8 mouse cellular contexts compared by ENCODE assay signal in genomic region chr3:52974674-52975556, GRCm38 (mm10). TPM values are rescaled to one million over a fixed set of nuclear protein-coding genes. Genes with fewer than 3 reads are reported as not detected.
DNase-seq lines count a peak whose midpoint lies in the region; ATAC-seq lines count a peak whose summit lies in the region.

No protein-coding gene starts in this region.

- H3K4me3 ChIP-seq in embryonic facial prominence, embryonic 11.5 days (ENCODE audit: low read depth, low read length) = no peak overlapping the region
- no peak overlapping the region for H3K4me3 ChIP-seq in heart, embryonic 10.5 days
- no peak overlapping the region for H3K4me3 ChIP-seq in liver, embryonic 15.5 days (replicated peaks)
- no peak overlapping the region for H3K4me3 ChIP-seq in neural tube, embryonic 14.5 days (ENCODE audit: low read depth, low read length)

- H3K27me3 ChIP-seq in embryonic facial prominence, embryonic 11.5 days (ENCODE audit: control insufficient read depth, insufficient read depth, low read length) = no peaks in the 10 kb centered on the region
- H3K27me3 ChIP-seq in heart, embryonic 10.5 days (ENCODE audit: insufficient read depth, poor library complexity, severe bottlenecking) = no peaks in the 10 kb centered on the region
- H3K27me3 ChIP-seq in liver, embryonic 15.5 days = no peaks in the 10 kb centered on the region
- H3K27me3 ChIP-seq in neural tube, embryonic 14.5 days (ENCODE audit: control insufficient read depth, insufficient read depth, low read length) = no peaks in the 10 kb centered on the region

- no peak overlapping the region for H3K4me2 ChIP-seq in embryonic facial prominence, embryonic 11.5 days (ENCODE audit: low read depth, low read length)
- no peak overlapping the region for H3K4me2 ChIP-seq in liver, embryonic 15.5 days
- no peak overlapping the region for H3K4me2 ChIP-seq in neural tube, embryonic 14.5 days (ENCODE audit: low read depth, low read length)

- peak; percentile 59; the same call in 1 of the 2 replicates for ATAC-seq in embryonic facial prominence, embryonic 11.5 days (replicated peaks; ENCODE audit: insufficient number of reproducible peaks, low FRiP score, low TSS enrichment, low read depth)
- ATAC-seq in liver, embryonic 15.5 days (ENCODE audit: insufficient read depth) = peak; percentile 58; the same call in 1 of the 2 replicates
- peak; percentile 69; the same call in 1 of the 2 replicates for ATAC-seq in neural tube, embryonic 14.5 days (ENCODE audit: low read depth)

- H3K4me1 ChIP-seq in embryonic facial prominence, embryonic 11.5 days (ENCODE audit: control insufficient read depth, insufficient read depth, low read length) = no peaks in the 10 kb centered on the region
- peaks cover 9% of the 10 kb centered on the region for H3K4me1 ChIP-seq in heart, embryonic 10.5 days
- H3K4me1 ChIP-seq in liver, embryonic 15.5 days (replicated peaks) = no peaks in the 10 kb centered on the region
- H3K4me1 ChIP-seq in neural tube, embryonic 14.5 days (ENCODE audit: control insufficient read depth, insufficient read depth, low read length) = no peaks in the 10 kb centered on the region

- 49% methylated on average over 15 of the region's 15 CpGs for WGBS in embryonic facial prominence, embryonic 11.5 days
- WGBS in heart, embryonic 10.5 days = 47% methylated on average over 15 of the region's 15 CpGs
- WGBS in liver, embryonic 15.5 days (ENCODE audit: insufficient replicate concordance) = 35% methylated on average over 15 of the region's 15 CpGs
- 52% methylated on average over 15 of the region's 15 CpGs for WGBS in neural tube, embryonic 14.5 days

- no peaks in the 10 kb centered on the region for H3K36me3 ChIP-seq in embryonic facial prominence, embryonic 11.5 days (replicated peaks; ENCODE audit: control insufficient read depth, insufficient read depth, low read depth, low read length)
- no peaks in the 10 kb centered on the region for H3K36me3 ChIP-seq in heart, embryonic 10.5 days
- no peaks in the 10 kb centered on the region for H3K36me3 ChIP-seq in liver, embryonic 15.5 days (replicated peaks)
- no peaks in the 10 kb centered on the region for H3K36me3 ChIP-seq in neural tube, embryonic 14.5 days (ENCODE audit: control insufficient read depth, insufficient read depth, low read length)

- H3K27ac ChIP-seq in embryonic facial prominence, embryonic 11.5 days (replicated peaks; ENCODE audit: low read depth, low read length) = no peak overlapping the region
- peak overlapping the region; percentile 72 for H3K27ac ChIP-seq in heart, embryonic 10.5 days
- H3K27ac ChIP-seq in liver, embryonic 15.5 days (replicated peaks) = no peak overlapping the region
- H3K27ac ChIP-seq in neural tube, embryonic 14.5 days (ENCODE audit: low read depth, low read length) = no peak overlapping the region

- peak; percentile 55 for DNase-seq in A20 (ENCODE audit: low read depth, low spot score)
- peak; percentile 87 for DNase-seq in adrenal gland, postnatal 14 days
- DNase-seq in embryonic facial prominence, embryonic 11.5 days (ENCODE audit: low spot score) = peak; percentile 77
- DNase-seq in heart, embryonic 10.5 days (ENCODE audit: low spot score) = peak; percentile 80
- DNase-seq in kidney, postnatal 10 days = peak; percentile 89
- DNase-seq in testis, postnatal 14 days (ENCODE audit: low spot score) = peak; percentile 26

- no peak overlapping the region for H3K9ac ChIP-seq in embryonic facial prominence, embryonic 11.5 days (replicated peaks; ENCODE audit: low read length)
- no peak overlapping the region for H3K9ac ChIP-seq in liver, embryonic 15.5 days
- H3K9ac ChIP-seq in neural tube, embryonic 14.5 days (replicated peaks; ENCODE audit: low read depth, low read length) = 0 out of 2 replicates have a peak overlapping the region, but pooled peaks have one; percentile 7

- H3K9me3 ChIP-seq in embryonic facial prominence, embryonic 11.5 days (replicated peaks; ENCODE audit: control insufficient read depth, low read length) = no peaks in the 10 kb centered on the region
- H3K9me3 ChIP-seq in heart, embryonic 10.5 days = no peaks in the 10 kb centered on the region
- H3K9me3 ChIP-seq in liver, embryonic 15.5 days (replicated peaks) = no peaks in the 10 kb centered on the region
- no peaks in the 10 kb centered on the region for H3K9me3 ChIP-seq in neural tube, embryonic 14.5 days (ENCODE audit: control insufficient read depth, low read length)

RNA-seq across cellular contexts. Expression of gene Cog6, which starts 42.1 kb away (rescaled TPM):
- total RNA-seq in adrenal gland, postnatal 14 days (2021) = 31.7 and 31.9 TPM in 2 replicates
- polyA plus RNA-seq in embryonic facial prominence, embryonic 11.5 days (2014; fragmentation: Nextera tagmentation; extraction: Ambion mirVana) = 50.8 and 54.2 TPM in 2 replicates
- 45.0 and 57.7 TPM in 2 replicates for polyA plus RNA-seq in heart, embryonic 10.5 days (2016; fragmentation: Nextera tagmentation; extraction: Ambion mirVana)
- 11.6 and 13.4 TPM in 2 replicates for polyA plus RNA-seq in liver, embryonic 15.5 days (2015; fragmentation: Nextera tagmentation; extraction: Ambion mirVana)
- polyA plus RNA-seq in neural tube, embryonic 14.5 days (2014; fragmentation: Nextera tagmentation; extraction: Ambion mirVana) = 57.7 and 62.4 TPM in 2 replicates

Comparison
In these comparisons a context has a peak if more than half of its experiments do, and no peak if none do; other contexts are left out.
1. DNase-seq: peak in every context shown above with its lines; median percentile 89 in kidney, postnatal 10 days; 87 in adrenal gland, postnatal 14 days; 80 in heart, embryonic 10.5 days; 77 in embryonic facial prominence, embryonic 11.5 days; 55 in A20; 26 in testis, postnatal 14 days.